Mouse (Mus musculus): ENCODE measurements at regions not wholly inside any gene's neighbourhood (a gene's known extent, or its start where the extent isn't known, plus 50 kb on each side); places are given as distances from the start of the nearest gene placed in this dataset.
A peak's percentile ranks its signal among the peaks of the same experiment; 100 is the strongest.

- DNase-seq (ENCODE audit: low spot score in 2 of 2): peak; percentile 49 to 64
Observed at GRCm38 (mm10) chr10:81996742-81997536, 51.0 kb upstream of the Zfp873 start.
